ENCODE assay signal across 14 mouse cellular contexts in the genomic region with DNA sequence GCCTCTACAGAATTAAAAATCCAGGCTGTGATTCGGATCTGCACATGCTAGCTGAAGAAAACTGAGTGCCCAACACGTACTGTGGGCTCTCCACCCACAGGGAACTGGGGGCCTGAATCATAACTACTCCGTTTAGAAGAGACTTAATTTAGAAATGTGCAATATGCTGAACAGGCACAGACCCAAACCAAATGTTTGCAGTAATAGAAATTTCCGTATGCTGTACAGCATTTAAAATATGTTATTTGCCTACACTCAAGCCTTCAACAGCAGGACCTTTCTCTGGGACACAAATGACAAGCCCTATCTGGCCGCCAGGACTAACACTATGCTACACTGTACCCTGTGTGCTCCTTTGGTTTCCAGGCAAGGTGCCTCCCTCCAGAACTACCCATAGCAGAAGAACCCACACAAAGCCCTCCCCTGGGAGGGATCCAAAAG.
DNase-seq lines count a peak whose midpoint lies in the region; ATAC-seq lines count a peak whose summit lies in the region.
"Had no signal": no experiment of that assay in that cellular context is flagged by ENCODE, and none has a peak within 500 bp of the region (broad histone marks: within the 10 kb centered on the region; RNA-seq: fewer than 3 reads in every experiment).

No protein-coding gene starts in this region.

- no peak overlapping the region for H3K4me3 ChIP-seq in lung, embryonic 16.5 days (ENCODE audit: low read length)
- H3K4me3 ChIP-seq in kidney, embryonic 14.5 days (ENCODE audit: low read length): no peak overlapping the region
- H3K4me3 ChIP-seq: midbrain, embryonic 10.5 days had no signal

- no peaks in the 10 kb centered on the region for H3K27me3 ChIP-seq in lung, embryonic 16.5 days (ENCODE audit: control insufficient read depth, insufficient read depth, low read depth, low read length)
- no peaks in the 10 kb centered on the region for H3K27me3 ChIP-seq in kidney, embryonic 14.5 days (ENCODE audit: control insufficient read depth, insufficient read depth, low read length)

- no peak overlapping the region for H3K9ac ChIP-seq in lung, embryonic 16.5 days (ENCODE audit: low read length)
- no peak overlapping the region for H3K9ac ChIP-seq in kidney, embryonic 14.5 days (ENCODE audit: low read depth, low read length)
- H3K9ac ChIP-seq: liver, postnatal 0 days had no signal

- no peaks in the 10 kb centered on the region for H3K4me1 ChIP-seq in lung, embryonic 16.5 days (replicated peaks; ENCODE audit: control insufficient read depth, insufficient read depth, low read length)
- no peaks in the 10 kb centered on the region for H3K4me1 ChIP-seq in kidney, embryonic 14.5 days (ENCODE audit: control insufficient read depth, insufficient read depth, low read length)
- H3K4me1 ChIP-seq: midbrain, embryonic 10.5 days had no signal

- intact Hi-C loops in left cerebral cortex, postnatal 25 days (cut with DNase I): loop anchor here (2.0 to 5.0 kb wide), 3 partner anchors 172 to 227 kb away; no protein-coding TSS in a partner anchor

- ATAC-seq in lung, embryonic 16.5 days (ENCODE audit: low read depth): peak; percentile 38
- ATAC-seq in kidney, embryonic 14.5 days (ENCODE audit: low FRiP score, low TSS enrichment): no peak
- ATAC-seq: hindbrain, postnatal 0 days; liver, postnatal 0 days had no signal

- H3K4me2 ChIP-seq in lung, embryonic 16.5 days (ENCODE audit: low read depth, low read length): no peak overlapping the region
- H3K4me2 ChIP-seq in kidney, embryonic 14.5 days (replicated peaks; ENCODE audit: low read depth, low read length): no peak overlapping the region

- H3K36me3 ChIP-seq in lung, embryonic 16.5 days (ENCODE audit: control insufficient read depth, insufficient read depth, low read length): no peaks in the 10 kb centered on the region
- H3K36me3 ChIP-seq in kidney, embryonic 14.5 days (ENCODE audit: control insufficient read depth, insufficient read depth, low read length): no peaks in the 10 kb centered on the region
- H3K36me3 ChIP-seq: midbrain, embryonic 10.5 days had no signal

- no peak overlapping the region for H3K27ac ChIP-seq in lung, embryonic 16.5 days (ENCODE audit: low read length)
- no peak overlapping the region for H3K27ac ChIP-seq in kidney, embryonic 14.5 days (ENCODE audit: low read depth, low read length)
- H3K27ac ChIP-seq: hindbrain, postnatal 0 days; midbrain, embryonic 10.5 days had no signal

- DNase-seq in lung, postnatal 36 days: no peak
- peak; percentile 21 to 24 for DNase-seq in layer of hippocampus, adult 8-10 months (ENCODE audit: low spot score in 2 of 2)
- DNase-seq in left cerebral cortex, postnatal 25 days (ENCODE audit: low spot score in 2 of 2): peak; percentile 27 to 89
- no peak for DNase-seq in cerebellum, postnatal 4 days (ENCODE audit: low spot score in 2 of 2)
- no peak for DNase-seq in neural tube, embryonic 10.5 days (ENCODE audit: extremely low spot score, low spot score)
- DNase-seq in kidney, postnatal 14 days: no peak
- DNase-seq: heart, postnatal 10 days; kidney, postnatal 10 days; liver, postnatal 0 days; thymus, postnatal 36 days had no signal

- no peaks in the 10 kb centered on the region for H3K9me3 ChIP-seq in lung, embryonic 16.5 days (ENCODE audit: control insufficient read depth, low read length)
- no peaks in the 10 kb centered on the region for H3K9me3 ChIP-seq in kidney, embryonic 14.5 days (ENCODE audit: control insufficient read depth, low read length)
- H3K9me3 ChIP-seq: midbrain, embryonic 10.5 days had no signal

- WGBS in lung, embryonic 16.5 days: 55% methylated on average over 5 of the region's 5 CpGs
- 82% methylated on average over 5 of the region's 5 CpGs for whole genome bisulfite sequencing in kidney, embryonic 14.5 days

Comparison
In these comparisons a context has a peak if more than half of its experiments do, and no peak if none do; other contexts are left out.
1. DNase-seq: peak in layer of hippocampus, adult 8-10 months (2 of 2) and left cerebral cortex, postnatal 25 days (2 of 2); none in lung, postnatal 36 days (single experiment), cerebellum, postnatal 4 days (0 of 2), neural tube, embryonic 10.5 days (single experiment) and kidney, postnatal 14 days (single experiment).